Mouse (Mus musculus) forebrain, postnatal 0 days (tissue): ENCODE data around the gene Smarce1. TPM values are rescaled to one million over a fixed set of nuclear protein-coding genes. Genes with fewer than 3 reads are reported as not detected.

Experiments
- ATAC-seq: fragments of 200-750 bp; cut with Nextera tagmentation; 2 replicates; pipeline ENCODE4 v1.8.0; 2017; ENCODE audit warnings: mild to moderate bottlenecking, moderate library complexity
- DNase-seq: peaks from one replicate; pipeline ENCODE4 v3.0.0-alpha.2; 2015
- H3K27ac ChIP-seq: fragments of 300-500 bp; sonication (generic); 2 replicates; pipeline ENCODE4 v1.5.1; 2014; ENCODE audit warnings: low read depth, mild to moderate bottlenecking, antibody characterized with exemption, low read length, moderate library complexity, mixed read lengths
- H3K27me3 ChIP-seq: fragments of 300-500 bp; sonication (generic); 2 replicates; pipeline ENCODE4 v1.6.1; 2014; ENCODE audit warnings: mild to moderate bottlenecking, low read length, mixed read lengths; ENCODE audit not compliant: insufficient read depth
- H3K36me3 ChIP-seq: fragments of 300-500 bp; sonication (generic); 2 replicates; pipeline ENCODE4 v1.6.1; 2014; ENCODE audit warnings: mild to moderate bottlenecking, moderate library complexity; ENCODE audit not compliant: insufficient read depth
- H3K4me1 ChIP-seq: fragments of 300-500 bp; sonication (generic); 2 replicates; pipeline ENCODE4 v1.6.1; 2014; ENCODE audit warnings: antibody characterized with exemption; ENCODE audit not compliant: insufficient read depth
- H3K4me2 ChIP-seq: fragments of 300-500 bp; sonication (generic); 2 replicates; pipeline ENCODE4 v1.6.1; 2014; ENCODE audit warnings: low read depth, mild to moderate bottlenecking, moderate library complexity
- H3K4me3 ChIP-seq: fragments of 300-500 bp; sonication (generic); 2 replicates; pipeline ENCODE4 v1.5.1; 2014; ENCODE audit warnings: low read depth, low read length, mixed read lengths
- H3K9ac ChIP-seq: fragments of 300-500 bp; sonication (generic); 2 replicates; pipeline ENCODE4 v1.6.1; 2014; ENCODE audit warnings: mild to moderate bottlenecking
- H3K9me3 ChIP-seq: fragments of 300-500 bp; sonication (generic); 2 replicates; pipeline ENCODE4 v1.6.1; 2016; ENCODE audit warnings: low read length
- CTCF ChIP-seq: sonication (generic); IDR thresholded peaks from 2 replicates; pipeline ENCODE4 v1.5.1; 2016; ENCODE audit warnings: antibody characterized with exemption, control low read depth, low read depth
- WGBS: fragments of 180-500 bp; shearing (Covaris S2); extraction: QIAGEN DNeasy Blood & Tissue Kit; methylation state at CpG from one replicate; pipeline ENCODE4 v1.1.7; 2014; 5-methylcytosine and 5-hydroxymethylcytosine counted together
- polyA plus RNA-seq: library from polyadenylated mRNA; unstranded; fragments of >200 nt; fragmentation: Nextera tagmentation; extraction: Ambion mirVana; gene quantifications from 2 replicates; pipeline ENCODE4 v1.2.1, GENCODE M21; 2015
- total RNA-seq: library from RNA; depleted of rRNA; stranded (reverse); fragments of >200 nt; gene quantifications from 2 replicates; pipeline ENCODE4 v1.2.3, GENCODE M21; 2014

Gene Smarce1
- total and polyA plus RNA-seq, 2 experiments from 2014 or later, result 156 to 228 TPM

DNA sequence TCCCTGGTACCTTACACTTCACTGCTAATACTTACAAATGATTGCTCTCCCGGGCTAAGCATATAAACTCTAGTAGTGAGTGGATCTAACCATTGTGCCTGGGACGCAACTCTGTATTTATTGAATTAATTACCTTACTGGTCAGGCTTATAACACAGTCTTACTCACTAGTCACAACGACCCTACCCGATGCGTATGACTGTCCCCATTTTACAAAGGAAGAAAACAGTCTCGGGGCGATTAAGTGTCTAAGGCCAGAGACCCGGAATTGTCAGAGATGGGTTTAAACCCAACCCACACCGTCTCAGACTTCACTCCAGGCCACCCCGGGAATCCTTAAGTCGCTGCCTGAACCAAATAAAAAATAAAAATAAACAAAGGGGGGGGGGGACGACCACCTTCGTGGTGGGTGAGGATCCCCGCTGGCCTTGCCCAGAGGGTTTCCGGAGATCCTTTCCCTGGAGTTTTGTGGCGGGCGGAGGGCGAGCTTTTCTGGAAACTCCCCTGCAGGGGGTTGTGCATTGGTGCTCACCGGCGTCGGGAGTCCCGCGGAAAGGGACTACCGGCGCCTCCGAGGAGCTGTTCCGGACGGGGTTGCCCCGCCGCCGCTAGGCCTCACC is 1.1 kb downstream of the Smarce1 start:
- H3K4me1 ChIP-seq, result peaks cover 6% of the 10 kb centered on the region; the same call in 1 of the 2 replicates
- DNase-seq (peak; percentile 59), ATAC-seq (peak; percentile 65)
- H3K9me3 ChIP-seq, result no peaks in the 10 kb centered on the region
- no peaks in the 10 kb centered on the region for H3K27me3 ChIP-seq
- H3K27ac ChIP-seq, result peak overlapping the region; percentile 99
- TF ChIP-seq CTCF, result no peak
- 3% methylated on average over 31 of the region's 31 CpGs for WGBS
- peak overlapping the region; percentile 100 for H3K9ac ChIP-seq
- peak overlapping the region; percentile 67 for H3K4me3 ChIP-seq
- peaks cover 18% of the 10 kb centered on the region for H3K36me3 ChIP-seq
- peak overlapping the region; percentile 76 for H3K4me2 ChIP-seq

DNA sequence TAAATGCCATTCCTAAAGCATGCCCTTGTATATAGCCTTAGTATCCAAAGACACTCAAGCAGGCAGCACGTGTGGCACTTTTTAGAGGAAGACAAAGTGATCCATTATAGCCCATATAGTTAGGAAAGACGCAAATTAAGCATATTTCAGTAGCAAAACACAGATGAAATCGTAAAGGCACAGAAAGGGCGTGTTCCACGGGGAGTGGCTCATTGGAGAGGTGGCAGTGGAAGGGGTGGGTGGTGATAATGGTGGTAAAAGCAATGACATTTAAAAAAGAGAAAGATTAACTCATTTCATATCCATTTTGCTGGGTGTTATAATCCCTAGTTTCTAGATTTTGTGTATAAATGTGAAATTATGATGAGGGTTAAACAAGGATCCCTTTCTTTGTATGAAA is 4.5 kb downstream of the Smarce1 start:
- Histone ChIP-seq H3K27me3 (no peaks in the 10 kb centered on the region), H3K9me3 (no peaks in the 10 kb centered on the region), H3K27ac (no peak overlapping the region), H3K4me1 (peaks cover 6% of the 10 kb centered on the region; the same call in 1 of the 2 replicates), H3K4me3 (no peak overlapping the region), H3K4me2 (no peak overlapping the region), H3K9ac (no peak overlapping the region), H3K36me3 (peaks cover 30% of the 10 kb centered on the region)
- WGBS, result 86% methylated on average over 5 of the region's 5 CpGs
- no peak for ATAC-seq
- DNase-seq, result no peak
- TF ChIP-seq CTCF, result no peak

DNA sequence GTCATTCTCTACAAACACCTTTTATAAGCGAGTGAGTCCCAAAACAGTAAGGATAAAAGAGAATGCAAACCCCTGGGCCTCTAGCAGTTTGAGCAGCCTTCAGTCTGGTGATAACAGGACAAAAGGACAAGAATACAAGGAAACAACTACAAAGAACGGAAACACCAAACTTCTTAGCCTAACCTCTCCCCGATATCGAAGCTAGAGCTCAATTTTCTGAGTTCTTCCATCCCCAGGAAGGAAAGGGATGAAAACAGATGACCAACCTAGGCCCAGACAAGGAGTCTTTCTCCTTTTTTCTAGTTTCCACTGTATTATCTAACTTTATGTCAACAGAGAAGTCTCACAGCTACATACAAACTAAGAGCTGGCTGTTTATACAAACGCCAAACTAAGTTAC is 7.5 kb downstream of the Smarce1 start:
- DNase-seq (no peak), ATAC-seq (no peak)
- WGBS, result 86% methylated on average over 5 of the region's 5 CpGs
- H3K27me3 ChIP-seq, result no peaks in the 10 kb centered on the region
- H3K9me3 ChIP-seq, result no peaks in the 10 kb centered on the region
- no peak overlapping the region for H3K27ac ChIP-seq
- peaks cover 42% of the 10 kb centered on the region for H3K36me3 ChIP-seq
- no peak overlapping the region for H3K9ac ChIP-seq
- H3K4me2 ChIP-seq, result no peak overlapping the region
- no peaks in the 10 kb centered on the region for H3K4me1 ChIP-seq
- no peak for TF ChIP-seq CTCF
- H3K4me3 ChIP-seq, result no peak overlapping the region

DNA sequence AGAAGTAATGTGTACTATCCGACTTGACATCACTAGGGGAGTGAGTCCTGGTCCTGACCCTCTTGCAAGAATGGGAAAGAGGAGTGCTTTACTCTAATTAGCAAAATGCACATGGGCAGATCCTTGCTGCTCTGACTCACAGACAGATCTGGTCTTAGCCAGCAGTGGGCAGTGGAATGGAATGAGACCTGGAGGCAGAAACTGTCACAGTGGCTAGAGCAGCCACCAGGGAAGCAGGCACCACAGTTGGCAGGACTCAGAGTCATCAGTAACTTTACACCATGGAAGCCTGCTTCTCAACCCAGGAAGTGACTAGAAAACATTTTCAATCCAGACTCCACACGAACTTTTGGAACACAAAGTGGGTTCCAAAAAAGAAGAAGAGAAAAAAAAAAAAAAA is 9.0 kb downstream of the Smarce1 start:
- no peak for TF ChIP-seq CTCF
- Histone ChIP-seq H3K36me3 (peaks cover 47% of the 10 kb centered on the region), H3K27ac (no peak overlapping the region), H3K9me3 (no peaks in the 10 kb centered on the region), H3K27me3 (no peaks in the 10 kb centered on the region), H3K4me2 (no peak overlapping the region), H3K4me1 (no peaks in the 10 kb centered on the region), H3K9ac (no peak overlapping the region), H3K4me3 (no peak overlapping the region)
- ATAC-seq (no peak), DNase-seq (no peak)
- WGBS, result 72% methylated on average over 2 of the region's 2 CpGs

DNA sequence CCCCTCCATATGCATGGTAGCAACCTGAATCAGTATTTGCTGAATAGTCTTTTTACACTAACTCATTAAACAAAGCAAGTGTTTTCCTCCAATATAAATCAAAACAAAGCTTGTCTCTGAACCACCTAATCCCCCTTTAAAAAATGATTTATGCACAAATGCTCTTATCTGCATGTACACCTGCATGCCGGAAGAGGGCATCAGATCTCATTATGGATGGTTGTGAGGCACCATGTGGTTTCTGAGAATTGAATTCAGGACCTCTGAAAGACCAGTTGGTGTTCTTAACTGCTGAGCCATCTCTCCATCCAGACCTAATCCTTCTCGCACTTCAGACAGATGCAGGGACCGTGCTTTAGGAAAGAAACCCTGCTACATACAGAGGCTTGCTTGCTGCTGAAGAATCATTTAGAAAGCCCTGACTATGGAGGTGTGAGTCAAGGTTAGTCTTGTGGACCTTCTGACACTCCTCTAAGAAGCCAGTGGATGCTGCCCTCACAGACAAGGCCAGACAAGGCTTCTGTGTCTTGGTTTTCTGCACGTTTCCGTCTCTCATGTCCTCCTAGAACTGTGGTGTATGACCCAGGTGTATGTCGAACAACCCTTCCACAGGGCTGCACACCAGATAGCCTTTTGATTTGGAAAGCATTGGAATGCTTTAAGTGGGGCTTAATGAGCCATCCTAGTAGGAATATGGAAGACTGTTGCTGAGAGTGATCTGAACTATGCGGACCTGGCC is 13.4 kb downstream of the Smarce1 start:
- Histone ChIP-seq H3K4me2 (no peak overlapping the region), H3K27ac (no peak overlapping the region), H3K9me3 (no peaks in the 10 kb centered on the region), H3K4me3 (no peak overlapping the region), H3K36me3 (peaks cover 61% of the 10 kb centered on the region), H3K27me3 (no peaks in the 10 kb centered on the region), H3K9ac (no peak overlapping the region), H3K4me1 (no peaks in the 10 kb centered on the region)
- no peak for DNase-seq
- TF ChIP-seq CTCF, result 0 out of 2 replicates have a peak, but pooled peaks have one; percentile 14
- 91% methylated on average over 7 of the region's 7 CpGs for WGBS
- ATAC-seq, result no peak

DNA sequence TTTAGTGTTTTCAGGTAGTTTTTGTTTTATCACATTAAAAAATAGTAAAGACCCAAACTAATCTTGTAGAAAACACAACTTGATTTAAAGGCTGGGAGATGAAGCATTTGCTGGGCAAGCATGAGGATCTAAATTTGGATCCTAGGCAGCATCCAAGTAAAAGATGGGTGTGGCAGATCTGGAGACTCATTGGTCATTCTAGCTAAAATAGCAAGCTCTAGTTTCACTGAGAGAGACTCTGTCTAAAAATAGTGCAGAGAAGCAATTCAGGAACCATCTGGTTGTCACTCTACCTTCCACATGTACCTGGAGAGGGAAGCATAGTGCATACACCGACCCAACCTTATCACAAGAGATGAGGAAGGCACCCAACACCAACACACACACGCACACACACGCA is 14.6 kb downstream of the Smarce1 start:
- no peak for TF ChIP-seq CTCF
- no peaks in the 10 kb centered on the region for H3K4me1 ChIP-seq
- no peak overlapping the region for H3K4me3 ChIP-seq
- H3K27me3 ChIP-seq, result no peaks in the 10 kb centered on the region
- no peak overlapping the region for H3K4me2 ChIP-seq
- WGBS, result 89% methylated on average over 3 of the region's 3 CpGs
- peaks cover 71% of the 10 kb centered on the region for H3K36me3 ChIP-seq
- H3K27ac ChIP-seq, result no peak overlapping the region
- no peak overlapping the region for H3K9ac ChIP-seq
- ATAC-seq, result no peak
- H3K9me3 ChIP-seq, result no peaks in the 10 kb centered on the region
- DNase-seq, result no peak

DNA sequence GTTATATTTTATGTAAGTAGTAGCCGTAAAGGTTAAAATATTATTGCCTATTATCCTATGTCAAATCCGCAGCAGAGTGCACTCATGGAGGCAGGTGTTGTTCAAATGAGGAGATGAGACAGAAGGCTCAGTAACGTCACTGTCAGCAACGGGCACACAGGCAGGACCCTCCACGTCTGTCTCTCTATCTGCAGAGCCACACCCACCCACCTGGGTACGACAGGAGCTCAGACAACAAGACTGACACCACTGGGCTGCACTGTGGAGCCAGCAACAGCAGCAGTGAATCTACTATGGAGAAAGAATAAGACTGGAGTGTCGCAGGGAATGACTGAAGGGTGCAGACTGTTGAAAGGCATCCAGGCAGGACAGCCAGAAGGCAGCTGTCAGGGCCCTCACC is 18.1 kb downstream of the Smarce1 start:
- Histone ChIP-seq H3K9ac (no peak overlapping the region), H3K27me3 (no peaks in the 10 kb centered on the region), H3K27ac (no peak overlapping the region), H3K36me3 (peaks cover 74% of the 10 kb centered on the region), H3K4me2 (no peak overlapping the region), H3K4me3 (no peak overlapping the region), H3K4me1 (no peaks in the 10 kb centered on the region), H3K9me3 (no peaks in the 10 kb centered on the region)
- TF ChIP-seq CTCF, result no peak
- WGBS, result 81% methylated on average over 7 of the region's 7 CpGs
- no peak for ATAC-seq
- DNase-seq, result no peak
